Mouse (Mus musculus) adrenal gland, adult 8-10 months (tissue): Measurements from ENCODE around the gene Mtfr1l. TPM values are rescaled to one million over a fixed set of nuclear protein-coding genes. Genes with fewer than 3 reads are reported as not detected.

ENCODE experiments used
- DNase-seq: peaks from one replicate; pipeline ENCODE4 v3.0.0; 2022
- total RNA-seq, 4 experiments: library from RNA; stranded (reverse); gene quantifications; 2 replicates each; pipeline ENCODE4 v1.2.4; 2022

Gene Mtfr1l
- total RNA-seq = 100 to 1,000 TPM; 125 to 174 (median 152) TPM

GRCm38 (mm10) chr4:134534932-134535786 is at the start of gene Mtfr1l:
TSS of gene Mtfr1l (minus strand) at chr4:134535387.
- DNase-seq = peak; percentile 98

GRCm38 (mm10) chr4:134583513-134583912 is 48.3 kb upstream of the Mtfr1l start:
- no peak for DNase-seq

GRCm38 (mm10) chr4:134581365-134581764 is 46.2 kb upstream of the Mtfr1l start:
- DNase-seq = no peak

GRCm38 (mm10) chr4:134580351-134581148 is 45.4 kb upstream of the Mtfr1l start:
- DNase-seq = no peak

GRCm38 (mm10) chr4:134579620-134580019 is 44.4 kb upstream of the Mtfr1l start:
- no peak for DNase-seq

GRCm38 (mm10) chr4:134579212-134579611 is 44.0 kb upstream of the Mtfr1l start:
- DNase-seq = no peak

GRCm38 (mm10) chr4:134578407-134578806 is 43.2 kb upstream of the Mtfr1l start:
- DNase-seq = no peak

- no peak for DNase-seq
Measured at GRCm38 (mm10) chr4:134577281-134577680, 42.1 kb upstream of the Mtfr1l start.

- no peak for DNase-seq
Measured at GRCm38 (mm10) chr4:134575486-134575885, 40.3 kb upstream of the Mtfr1l start.

- no peak for DNase-seq
Measured at GRCm38 (mm10) chr4:134572449-134573300, 37.5 kb upstream of the Mtfr1l start.

- DNase-seq = no peak
Measured at GRCm38 (mm10) chr4:134570704-134571451, 35.7 kb upstream of the Mtfr1l start.

- no peak for DNase-seq
Measured at GRCm38 (mm10) chr4:134569831-134570230, 34.6 kb upstream of the Mtfr1l start.

GRCm38 (mm10) chr4:134569205-134569604 is 34.0 kb upstream of the Mtfr1l start:
- DNase-seq = no peak

GRCm38 (mm10) chr4:134567377-134568226 is 32.4 kb upstream of the Mtfr1l start:
- no peak for DNase-seq

GRCm38 (mm10) chr4:134564093-134564492 is 28.9 kb upstream of the Mtfr1l start:
- DNase-seq = no peak

GRCm38 (mm10) chr4:134563624-134564023 is 28.4 kb upstream of the Mtfr1l start:
- DNase-seq = no peak

- no peak for DNase-seq
Measured at GRCm38 (mm10) chr4:134562014-134562413, 26.8 kb upstream of the Mtfr1l start.

- no peak for DNase-seq
Measured at GRCm38 (mm10) chr4:134560699-134561098, 25.5 kb upstream of the Mtfr1l start.

GRCm38 (mm10) chr4:134559154-134559553 is 24.0 kb upstream of the Mtfr1l start:
- no peak for DNase-seq

- DNase-seq = no peak
Measured at GRCm38 (mm10) chr4:134558570-134559113, 23.5 kb upstream of the Mtfr1l start.
